Mouse (Mus musculus): ENCODE results near the gene Dnaja2.

- no peak for TF ChIP-seq CTCF (conservative IDR thresholded peaks at IDR 0.05 in 1 of 2, IDR thresholded peaks at IDR 0.05 in 1 of 2; ENCODE audit: low read depth in 2 of 2, low read length in 2 of 2)
- TF ChIP-seq EP300 (IDR thresholded peaks at IDR 0.05; ENCODE audit: low read length), result no peak
- no peak for TF ChIP-seq JUND (conservative IDR thresholded peaks at IDR 0.05; ENCODE audit: low read depth, low read length)
- TF ChIP-seq PAX5 (IDR thresholded peaks at IDR 0.05; ENCODE audit: low read length), result no peak
- no peak for TF ChIP-seq UBTF (IDR thresholded peaks at IDR 0.05; ENCODE audit: low read depth, low read length)
- no peak for TF ChIP-seq POLR2A (IDR thresholded peaks at IDR 0.05; ENCODE audit: low read depth, low read length)
Observed at GRCm38 (mm10) chr8:85515391-85515790, 39.8 kb downstream of the Dnaja2 start.
